Mouse (Mus musculus): ENCODE measurements around the gene Selenov. TPM values are rescaled to one million over a fixed set of nuclear protein-coding genes. Genes with fewer than 3 reads are reported as not detected.

Selenov gene
- total and polyA plus RNA-seq, 3 experiments: not detected

DNA sequence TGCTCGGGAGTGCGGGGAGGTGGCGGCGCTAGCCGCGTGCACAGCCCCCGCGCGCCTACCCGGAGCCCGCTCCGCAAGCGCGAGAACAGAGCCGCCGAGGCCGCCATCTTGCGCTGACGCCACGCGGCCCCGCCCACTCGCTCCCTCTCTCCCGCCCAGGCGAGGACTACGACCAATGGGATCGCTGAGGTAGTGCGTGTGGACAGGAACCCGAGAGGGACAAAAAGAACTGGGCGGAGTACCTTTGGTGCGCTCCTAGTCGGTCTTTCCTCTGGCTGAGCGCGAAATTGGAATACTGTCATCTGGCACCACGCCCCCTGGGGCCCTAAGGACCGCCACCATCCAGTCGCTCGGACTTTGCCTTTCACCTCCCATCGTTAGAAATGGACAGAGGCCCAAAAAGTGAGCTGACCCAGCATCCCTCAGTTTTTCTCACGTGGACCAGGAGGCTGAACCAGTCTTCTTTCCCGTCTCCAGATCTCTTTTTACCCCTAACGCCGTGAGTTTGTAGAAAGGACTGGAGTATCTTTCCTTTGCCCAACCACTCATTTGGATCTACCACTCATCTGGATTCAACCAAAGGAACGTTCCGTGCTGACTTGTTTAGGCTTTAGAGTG is 21.0 kb upstream of the Selenov start, which contains the start of gene Timm50 (continued):
- TF ChIP-seq JUND (IDR thresholded peaks at IDR 0.05; ENCODE audit: low read depth, low read length) (no peak), POLR2AphosphoS5 (IDR thresholded peaks at IDR 0.05; ENCODE audit: borderline replicate concordance, low read depth, low read length) (no peak), TCF12 (IDR thresholded peaks at IDR 0.05; ENCODE audit: low read depth, low read length) (peak; percentile 74), SMC3 (IDR thresholded peaks at IDR 0.05; ENCODE audit: low read depth, low read length) (no peak), NRF1 (IDR thresholded peaks at IDR 0.05; ENCODE audit: insufficient read depth, low read depth, low read length, poor library complexity, severe bottlenecking) (no peak), BHLHE40 (IDR thresholded peaks at IDR 0.05; ENCODE audit: borderline replicate concordance, low read depth, low read length) (no peak), CHD2 (IDR thresholded peaks at IDR 0.05; ENCODE audit: low read length) (no peak), MXI1 (IDR thresholded peaks at IDR 0.05; ENCODE audit: low read depth, low read length) (peak; percentile 85), ZKSCAN1 (IDR thresholded peaks at IDR 0.05; ENCODE audit: low read depth, low read length) (no peak), UBTF (IDR thresholded peaks at IDR 0.05; ENCODE audit: borderline replicate concordance, insufficient read depth, low read depth, low read length) (no peak)

GRCm38 (mm10) chr7:28311151-28311925 is 20.4 kb upstream of the Selenov start:
- TF ChIP-seq MAZ (IDR thresholded peaks at IDR 0.05; ENCODE audit: low read depth, low read length) (0 out of 2 replicates have a peak, but pooled peaks have one; percentile 43), MYC (IDR thresholded peaks at IDR 0.05; ENCODE audit: low read depth, low read length) (peak; percentile 2; the same call in 1 of the 2 replicates), GABPA (IDR thresholded peaks at IDR 0.05; ENCODE audit: low read depth, low read length) (no peak), ZKSCAN1 (IDR thresholded peaks at IDR 0.05; ENCODE audit: low read depth, low read length) (no peak), MAX (IDR thresholded peaks at IDR 0.05; ENCODE audit: low read length) (peak; percentile 76; the same call in 1 of the 2 replicates), CHD1 (IDR thresholded peaks at IDR 0.05; ENCODE audit: low read depth, low read length) (no peak)
- H3K36me3 ChIP-seq (ENCODE audit: control insufficient read depth in 1 of 2, insufficient read depth in 2 of 2, low read length in 2 of 2): peaks cover 1 to 5% of the 10 kb centered on the region in 2 experiments; a peak in 3 of 4 replicates
- H3K27me3 ChIP-seq (ENCODE audit: control insufficient read depth in 1 of 2, insufficient read depth in 2 of 2, low read length in 2 of 2): no peaks in the 10 kb centered on the region
- H3K9me3 ChIP-seq (replicated peaks; ENCODE audit: insufficient read depth, low read length): no peaks in the 10 kb centered on the region
- H3K4me3 ChIP-seq (ENCODE audit: control insufficient read depth in 1 of 2, insufficient read depth in 1 of 2, low read depth in 2 of 2, low read length in 2 of 2): peak overlapping the region; percentile 68 to 70
- H3K4me1 ChIP-seq (ENCODE audit: control insufficient read depth in 1 of 2, insufficient read depth in 2 of 2, low read length in 2 of 2): no peaks in the 10 kb centered on the region
- H3K9ac ChIP-seq (ENCODE audit: control insufficient read depth, low read depth, low read length, poor library complexity, severe bottlenecking): peak overlapping the region; percentile 87
- peaks cover 11% of the 10 kb centered on the region for H3K79me2 ChIP-seq (ENCODE audit: control insufficient read depth, insufficient read depth, low read length, poor library complexity)
- no peak for DNase-seq (ENCODE audit: low read depth, low spot score)
- H3K27ac ChIP-seq (ENCODE audit: control insufficient read depth, low read depth, low read length): peak overlapping the region; percentile 17

DNA sequence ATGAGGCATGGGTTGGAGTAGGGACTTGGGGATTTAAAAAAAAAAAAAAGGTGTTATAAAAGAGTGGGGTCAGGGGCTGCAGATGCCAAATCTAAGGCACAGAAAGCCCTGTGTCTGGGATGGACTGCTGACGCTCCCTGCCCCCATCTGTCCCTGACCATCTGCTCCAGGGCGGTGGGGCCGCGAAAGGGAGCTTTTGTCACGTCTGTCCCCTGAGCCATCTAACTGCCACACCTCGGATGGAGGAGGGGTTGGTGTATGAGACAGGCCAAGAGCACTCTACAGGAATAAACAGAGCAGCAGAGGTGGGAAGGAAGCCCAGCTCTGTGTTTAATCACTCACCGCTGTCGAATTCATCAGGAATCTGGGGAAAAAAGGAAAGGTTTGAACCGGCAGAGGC is 18.8 kb upstream of the Selenov start:
- H3K36me3 ChIP-seq (ENCODE audit: control insufficient read depth in 1 of 2, insufficient read depth in 2 of 2, low read length in 2 of 2): peaks cover 1 to 5% of the 10 kb centered on the region in 2 experiments; a peak in 3 of 4 replicates

More for the DNA sequence above, 18.8 kb upstream of the Selenov start:
- no peak for TF ChIP-seq SIN3A (IDR thresholded peaks at IDR 0.05; ENCODE audit: low read length)
- no peak for TF ChIP-seq TCF12 (IDR thresholded peaks at IDR 0.05; ENCODE audit: low read depth, low read length)
- TF ChIP-seq MYC (IDR thresholded peaks at IDR 0.05; ENCODE audit: low read depth, low read length): no peak
- no peak for TF ChIP-seq ELF1 (IDR thresholded peaks at IDR 0.05; ENCODE audit: low read depth, low read length)
- no peak for TF ChIP-seq ZKSCAN1 (IDR thresholded peaks at IDR 0.05; ENCODE audit: low read depth, low read length)
- no peak for TF ChIP-seq CTCF (IDR thresholded peaks at IDR 0.05 in 2 of 3, conservative IDR thresholded peaks at IDR 0.05 in 1 of 3; ENCODE audit: control insufficient read depth in 1 of 3, insufficient read depth in 1 of 3, low read depth in 2 of 3, low read length in 3 of 3, poor library complexity in 1 of 3, severe bottlenecking in 1 of 3)
- no peak for TF ChIP-seq POLR2AphosphoS2 (IDR thresholded peaks at IDR 0.05; ENCODE audit: low read length)
- no peak for TF ChIP-seq HCFC1 (IDR thresholded peaks at IDR 0.05; ENCODE audit: low read depth, low read length)
- no peak for TF ChIP-seq MAFK (IDR thresholded peaks at IDR 0.05; ENCODE audit: borderline replicate concordance, low read depth, low read length)
- no peak for TF ChIP-seq MYB (IDR thresholded peaks at IDR 0.05; ENCODE audit: low read depth, low read length)
- Histone ChIP-seq H3K9ac (ENCODE audit: control insufficient read depth, low read depth, low read length, poor library complexity, severe bottlenecking) (no peak overlapping the region), H3K27me3 (ENCODE audit: control insufficient read depth in 1 of 2, insufficient read depth in 2 of 2, low read length in 2 of 2) (no peaks in the 10 kb centered on the region), H3K4me1 (ENCODE audit: control insufficient read depth in 1 of 2, insufficient read depth in 2 of 2, low read length in 2 of 2) (no peaks in the 10 kb centered on the region), H3K4me3 (ENCODE audit: control insufficient read depth in 1 of 2, insufficient read depth in 1 of 2, low read depth in 2 of 2, low read length in 2 of 2) (no peak overlapping the region), H3K9me3 (replicated peaks; ENCODE audit: insufficient read depth, low read length) (no peaks in the 10 kb centered on the region), H3K27ac (ENCODE audit: control insufficient read depth, low read depth, low read length) (no peak overlapping the region), H3K79me2 (ENCODE audit: control insufficient read depth, insufficient read depth, low read length, poor library complexity) (peaks cover 11% of the 10 kb centered on the region)
- no peak for DNase-seq (ENCODE audit: low read depth, low spot score)

All from MEL (cell line).